Mouse (Mus musculus) induced T-regulatory cell, adult 2 months (primary cell): ENCODE results near the gene Cnih1.
A peak's percentile ranks its signal among the peaks of the same experiment; 100 is the strongest.

ENCODE experiments used
- DNase-seq: peaks from one replicate; pipeline ENCODE4 v3.0.0-alpha.2; 2012; ENCODE audit warnings: low read depth

Gene Cnih1

GRCm38 (mm10) chr14:46787787-46788504 is at the start of gene Cnih1:
Gene Cnih1, minus strand, starts transcription at chr14:46788411.
- peak; percentile 94 for DNase-seq

GRCm38 (mm10) chr14:46832354-46833272 is 44.4 kb upstream of the Cnih1 start:
- peak; percentile 40 for DNase-seq

DNA sequence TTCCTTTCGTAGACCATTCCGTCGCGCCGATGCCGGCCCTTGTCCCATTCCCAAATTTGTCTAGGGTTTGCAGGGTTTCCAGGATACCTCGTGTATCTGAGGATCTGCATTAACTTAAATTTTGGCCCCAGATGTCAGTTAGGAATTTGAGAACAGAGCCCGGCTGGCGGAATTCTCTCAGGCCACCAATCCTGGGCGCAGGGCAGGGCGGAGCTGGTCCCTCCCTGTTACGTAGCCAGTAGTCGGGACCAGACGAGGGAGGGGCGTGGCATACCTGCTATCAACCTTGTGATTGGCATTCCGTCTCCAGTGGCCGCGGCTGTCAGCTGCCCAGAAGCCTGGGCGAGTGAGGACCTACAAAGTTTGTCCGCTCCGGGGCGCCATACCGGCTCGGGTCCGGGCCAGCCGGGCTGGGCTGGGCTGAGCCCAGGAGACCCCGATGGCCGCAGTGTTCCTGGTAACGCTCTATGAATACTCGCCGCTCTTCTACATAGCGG is 43.7 kb upstream of the Cnih1 start, which contains the start of gene Cgrrf1:
TSS of gene Cgrrf1 (plus strand) at position 289 of the 497 bp plus-strand sequence.
- peak; percentile 94 for DNase-seq

DNA sequence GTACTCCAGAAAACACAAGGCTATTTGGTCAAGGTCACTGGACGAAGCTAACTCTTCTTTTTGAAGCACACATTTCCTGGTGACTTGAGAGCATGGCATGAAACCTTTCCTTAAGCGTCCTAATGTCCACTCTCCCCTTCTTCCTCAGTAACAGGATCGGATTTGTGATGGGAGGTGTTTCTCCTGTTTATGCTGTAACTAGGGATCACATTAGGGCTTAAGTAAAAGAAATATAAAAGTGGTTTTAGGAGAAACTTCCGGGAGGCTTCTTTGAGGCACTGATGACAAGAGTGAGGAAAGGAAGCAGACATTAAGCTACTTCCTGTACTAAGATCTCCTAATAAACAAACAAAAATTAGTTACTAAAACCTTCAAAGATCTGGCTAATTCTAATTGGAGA is 43.1 kb upstream of the Cnih1 start:
- peak; percentile 71 for DNase-seq

GRCm38 (mm10) chr14:46827430-46827829 is 39.2 kb upstream of the Cnih1 start:
- no peak for DNase-seq

GRCm38 (mm10) chr14:46823996-46824395 is 35.8 kb upstream of the Cnih1 start:
- DNase-seq = no peak

GRCm38 (mm10) chr14:46821873-46822716 is 33.9 kb upstream of the Cnih1 start, which contains the start of gene Gmfb:
Gene Gmfb, minus strand, starts transcription at chr14:46822242.
- peak; percentile 95 for DNase-seq

- peak; percentile 70 for DNase-seq
Observed at GRCm38 (mm10) chr14:46821271-46821872, 33.2 kb upstream of the Cnih1 start.

GRCm38 (mm10) chr14:46819961-46820360 is 31.8 kb upstream of the Cnih1 start:
- DNase-seq = peak; percentile 26

- DNase-seq = peak; percentile 68
Observed at GRCm38 (mm10) chr14:46818743-46819142, 30.5 kb upstream of the Cnih1 start.

GRCm38 (mm10) chr14:46816916-46817622 is 28.9 kb upstream of the Cnih1 start:
- DNase-seq = peak; percentile 46

DNA sequence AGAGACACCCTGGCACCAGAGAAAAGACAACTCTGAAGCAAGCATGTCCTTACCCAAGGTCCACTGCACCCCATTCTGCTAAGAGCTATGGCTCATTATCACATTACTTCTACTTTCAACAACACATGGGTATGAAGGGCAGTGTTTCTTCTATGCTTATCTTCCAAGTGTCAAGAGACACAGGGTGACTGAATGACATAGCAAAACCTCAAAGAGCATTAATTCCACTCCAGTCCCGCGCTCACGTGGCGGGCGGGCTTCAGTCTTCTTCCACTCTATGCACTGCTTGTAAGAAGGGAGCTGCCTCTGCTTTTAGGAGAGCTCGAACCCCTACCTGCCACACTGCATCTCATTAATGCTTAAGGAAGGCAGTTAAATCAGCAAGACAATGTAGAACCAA is 27.4 kb upstream of the Cnih1 start:
- DNase-seq = no peak

DNA sequence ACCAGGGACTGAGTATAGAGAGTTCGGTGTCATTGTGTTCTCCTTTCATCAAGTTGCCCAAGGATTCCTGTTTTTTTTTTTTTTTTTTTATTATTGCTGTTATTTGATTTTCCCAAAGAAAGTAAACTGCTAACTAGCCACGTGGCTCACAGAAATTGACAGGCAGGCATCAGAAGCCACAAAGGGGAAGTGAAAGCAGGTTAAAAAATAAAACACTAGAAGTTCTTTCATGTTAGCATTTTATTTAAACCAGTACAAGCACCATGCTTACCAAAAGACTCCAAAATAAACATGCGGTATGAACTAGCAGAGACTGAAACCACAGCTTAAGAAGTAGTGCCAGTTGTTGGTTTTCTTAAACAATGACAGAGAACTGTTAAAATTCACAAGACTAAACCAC is 19.7 kb upstream of the Cnih1 start:
- DNase-seq = no peak

DNA sequence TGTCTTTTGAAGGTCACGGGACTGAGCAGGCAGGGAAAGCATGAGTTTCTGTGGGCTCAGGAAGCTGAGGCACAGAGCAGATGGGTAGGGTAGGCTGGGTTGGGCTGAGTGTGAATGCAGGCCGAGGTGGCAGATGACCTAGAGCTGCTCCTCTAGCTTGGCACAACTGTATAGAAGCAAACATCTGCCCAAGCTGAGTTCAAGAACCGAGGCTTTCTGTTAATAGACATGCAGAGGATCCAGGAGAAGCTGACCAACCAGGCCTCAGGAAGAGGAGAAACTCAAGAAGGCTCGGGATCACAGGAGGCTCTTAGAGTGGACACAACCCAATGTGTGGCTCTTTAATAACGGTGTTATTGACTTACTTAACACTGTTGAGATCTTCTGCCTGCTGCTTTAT is 18.0 kb upstream of the Cnih1 start:
- DNase-seq = no peak

- DNase-seq = no peak
Observed at GRCm38 (mm10) chr14:46803791-46804190, 15.6 kb upstream of the Cnih1 start.

DNA sequence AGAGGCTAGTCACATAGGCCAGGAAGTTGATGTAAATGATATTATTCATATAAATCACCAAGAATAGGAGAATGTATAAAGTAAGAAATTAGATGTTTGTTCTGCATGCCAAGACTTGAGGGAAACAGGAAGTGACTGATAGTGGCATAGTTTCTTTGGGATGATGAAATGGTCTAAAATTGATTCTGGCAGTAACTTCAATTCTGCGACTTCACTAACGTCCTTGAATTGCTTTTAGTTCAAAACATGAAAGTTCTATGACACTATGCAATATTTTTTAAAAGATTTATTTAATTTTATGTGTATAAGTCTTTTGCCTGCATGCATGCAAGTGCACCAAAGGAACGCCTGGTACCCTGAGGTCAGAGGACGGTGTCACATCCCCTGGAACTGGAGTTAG is 15.0 kb upstream of the Cnih1 start:
- no peak for DNase-seq

DNA sequence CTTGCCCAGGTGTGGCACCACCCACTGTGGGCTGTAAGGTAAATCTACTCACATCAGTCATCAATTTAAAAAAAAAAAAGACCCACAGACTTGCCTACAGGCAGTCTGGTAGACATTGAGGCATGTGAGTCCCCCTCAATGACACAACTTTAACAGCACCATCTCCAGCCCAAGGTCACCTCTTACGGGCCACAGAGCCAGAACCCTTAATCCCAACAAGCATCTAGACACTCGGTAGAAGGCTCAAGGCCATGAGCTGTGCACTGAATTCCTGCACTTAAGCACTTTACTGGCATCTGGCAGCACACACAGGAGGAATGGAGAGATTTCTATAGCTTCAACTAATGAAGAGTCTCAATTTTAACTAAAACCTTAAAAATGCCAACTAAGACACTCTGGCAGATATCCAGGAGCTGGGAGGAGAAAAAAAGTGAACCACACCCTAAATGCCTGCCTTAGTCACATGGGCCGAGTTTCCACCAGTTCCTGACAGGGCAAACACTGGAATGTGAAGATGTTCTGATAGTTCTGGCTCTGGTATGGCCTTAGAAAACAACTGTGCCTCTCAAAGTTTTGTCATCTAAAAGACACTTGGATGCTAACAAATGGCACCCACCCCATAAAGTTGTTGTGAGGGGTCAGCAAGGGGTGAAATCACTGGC is 12.6 kb upstream of the Cnih1 start:
- no peak for DNase-seq

DNA sequence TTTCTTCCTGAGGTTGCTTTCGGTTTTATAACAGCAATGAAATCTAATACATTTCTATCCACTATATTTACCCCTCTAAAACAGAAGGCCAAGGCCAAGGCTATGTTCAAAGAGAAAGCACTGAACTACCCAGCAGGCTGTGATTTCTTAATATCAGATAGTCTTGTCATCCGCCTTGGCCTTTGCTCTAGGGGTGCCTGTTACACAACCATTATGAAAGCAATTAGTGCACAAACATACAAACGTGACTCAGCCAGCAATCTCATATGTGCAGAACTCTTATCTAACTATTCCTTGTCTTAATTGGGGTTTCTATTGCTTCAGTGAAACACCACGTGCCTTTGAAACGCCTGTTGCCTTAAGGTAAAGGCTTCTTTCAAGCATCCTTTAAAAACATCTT is 5.9 kb upstream of the Cnih1 start:
- DNase-seq = no peak

DNA sequence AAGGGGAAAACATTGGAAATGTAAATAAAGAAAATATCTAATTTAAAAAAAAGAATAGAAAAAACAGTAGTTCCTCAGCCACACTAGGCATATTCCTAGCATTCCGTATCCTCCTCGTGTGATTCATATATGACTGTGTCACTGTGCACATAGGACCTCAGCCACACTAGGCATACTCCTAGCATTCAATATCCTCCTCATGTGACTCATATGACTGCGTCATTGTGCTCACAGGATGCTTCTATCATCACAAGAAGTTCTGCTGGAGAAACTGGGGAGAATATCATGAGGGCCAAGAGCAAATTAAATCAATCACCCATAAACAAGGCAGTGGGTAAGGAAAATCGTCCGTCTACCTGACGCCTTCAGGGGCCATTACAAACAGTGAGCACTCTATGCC is 2.5 kb upstream of the Cnih1 start:
- DNase-seq = no peak

- DNase-seq = peak; percentile 59
Observed at GRCm38 (mm10) chr14:46790303-46790702, 2.1 kb upstream of the Cnih1 start.
